Mouse (Mus musculus) myocyte (in vitro differentiated cells): ENCODE data around the gene Xrcc4.

Source experiments
- E2F4 ChIP-seq: IDR thresholded peaks from one replicate; pipeline ENCODE4 v1.6.1; 2011; ENCODE audit warnings: mild to moderate bottlenecking, control low read depth, moderate library complexity; ENCODE audit not compliant: insufficient read depth
- MYOG ChIP-seq, 3 experiments: IDR thresholded peaks; one replicate each; pipeline ENCODE4 v1.6.1; 2011; ENCODE audit warnings: control low read depth in 2 of 3, low read depth in 2 of 3, mild to moderate bottlenecking in 2 of 3; ENCODE audit not compliant: insufficient read length in 2 of 3, control insufficient read depth in 1 of 3, insufficient read depth in 1 of 3
- POLR2A ChIP-seq: IDR thresholded peaks from one replicate; pipeline ENCODE4 v1.6.1; 2011; ENCODE audit warnings: low read depth, mild to moderate bottlenecking, control low read depth, moderate library complexity; ENCODE audit not compliant: insufficient read length
- SRF ChIP-seq: IDR thresholded peaks from one replicate; pipeline ENCODE4 v1.6.1; 2011; ENCODE audit warnings: low read depth; ENCODE audit not compliant: control insufficient read depth, insufficient read length
- TCF12 ChIP-seq: IDR thresholded peaks from one replicate; pipeline ENCODE4 v1.6.1; 2011; ENCODE audit warnings: mild to moderate bottlenecking, control low read depth; ENCODE audit not compliant: poor library complexity, insufficient read depth, severe bottlenecking
- USF1 ChIP-seq: IDR thresholded peaks from one replicate; pipeline ENCODE4 v1.6.1; 2011; ENCODE audit warnings: low read depth, mild to moderate bottlenecking, control low read depth, moderate library complexity

DNA sequence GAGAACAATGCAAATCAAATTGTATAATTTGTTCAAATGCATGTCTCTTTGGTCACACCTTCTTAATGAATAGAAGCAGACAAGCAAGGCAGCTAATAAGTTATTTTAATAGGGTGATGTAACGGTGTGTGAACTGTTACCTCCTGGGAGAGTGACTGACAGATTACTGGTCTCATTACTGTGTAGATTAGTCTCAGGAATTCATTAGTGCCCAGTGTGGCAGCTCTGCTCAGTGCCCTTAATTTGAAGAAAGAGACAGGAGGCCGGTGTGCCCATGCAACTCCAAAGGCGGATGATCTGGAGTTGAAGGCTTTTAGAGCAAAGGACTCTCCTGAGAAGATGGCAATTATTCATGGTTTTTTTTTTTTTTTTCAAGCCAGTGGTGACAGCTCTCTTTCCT lies 291.7 kb downstream of the Xrcc4 start:
- TF ChIP-seq E2F4 (no peak), POLR2A (no peak), MYOG (IDR thresholded peaks at IDR 0.05; ENCODE audit: control insufficient read depth in 1 of 3, insufficient read depth in 1 of 3, insufficient read length in 2 of 3, low read depth in 2 of 3) (no peak), TCF12 (no peak), SRF (no peak), USF1 (no peak)
